Mouse (Mus musculus) brain, embryonic 14.5 days (tissue): Measurements from ENCODE around the gene Ddx47.

Experiments
- CTCF ChIP-seq: fragments of 200-500 bp; IDR thresholded peaks from 2 replicates; pipeline ENCODE4 v1.5.1; 2012; ENCODE audit warnings: inconsistent platforms, mild to moderate bottlenecking, moderate library complexity, borderline replicate concordance; ENCODE audit not compliant: insufficient read depth, insufficient read length; ENCODE audit errors: extremely low read depth
- POLR2A ChIP-seq: fragments of 200-500 bp; IDR thresholded peaks from 2 replicates; pipeline ENCODE4 v1.6.1; 2012; ENCODE audit warnings: mild to moderate bottlenecking, inconsistent platforms, borderline replicate concordance; ENCODE audit not compliant: poor library complexity, insufficient read depth, insufficient read length, severe bottlenecking; ENCODE audit errors: extremely low read depth

DNA sequence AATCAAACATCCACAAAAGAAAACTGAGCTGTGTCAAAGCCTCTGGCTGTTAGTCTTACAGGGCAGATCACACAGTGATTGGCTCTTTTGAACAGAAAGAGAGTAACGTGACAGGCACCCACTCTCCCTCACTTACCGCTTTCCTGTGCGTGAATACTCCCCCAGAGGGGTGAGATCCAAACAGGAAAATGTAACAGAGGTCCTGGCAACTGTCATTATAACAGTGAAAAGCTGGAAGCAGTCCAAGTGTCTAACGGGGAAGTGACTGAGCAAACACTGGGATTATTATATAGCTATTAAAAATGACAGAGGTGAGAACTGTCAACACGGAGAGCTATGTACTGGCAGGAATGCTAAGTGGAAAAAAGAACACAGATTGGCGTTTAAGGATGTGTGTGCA lies 34.8 kb upstream of the Ddx47 start:
- TF ChIP-seq POLR2A (no peak), CTCF (no peak)
